Mouse (Mus musculus): ENCODE results near the gene Otop2. TPM values are rescaled to one million over a fixed set of nuclear protein-coding genes. Genes with fewer than 3 reads are reported as not detected.

Gene Otop2
- polyA plus RNA-seq (2012; ENCODE audit: insufficient read depth, insufficient read length, missing spikeins), result not detected in 2 replicates

DNA sequence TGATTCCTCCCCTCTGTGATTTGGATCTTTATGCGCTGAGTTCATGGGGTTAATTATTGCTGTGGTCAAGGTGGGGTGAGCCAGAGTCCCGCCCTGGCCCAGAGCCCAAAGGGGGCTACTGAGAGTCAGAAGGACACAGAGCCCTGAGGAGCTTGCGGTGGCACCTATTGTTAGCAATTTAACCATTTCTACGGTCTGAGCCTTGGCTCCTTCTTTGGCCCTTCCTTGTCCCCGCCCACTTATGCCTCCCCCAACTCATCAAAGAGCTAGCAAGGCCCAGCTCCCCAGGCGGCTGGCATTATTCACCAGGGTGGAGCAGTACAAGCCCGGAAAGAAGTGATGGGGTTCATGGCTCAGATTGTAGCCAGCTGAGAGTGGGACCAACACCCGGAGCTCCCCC is at the start of gene Otop2:
Gene Otop2 (plus strand): TSS at position 301 of the 400 bp plus-strand sequence.
- Histone ChIP-seq H3K27ac (ENCODE audit: insufficient read depth, low read depth, low read length) (no peak within 1 kb of the TSS), H3K4me1 (ENCODE audit: control insufficient read depth, insufficient read depth, low read length) (no peaks in the 10 kb centered on the region), H3K4me3 (ENCODE audit: insufficient read depth, low read length) (no peak within 1 kb of the TSS)
- TF ChIP-seq POLR2A (IDR thresholded peaks at IDR 0.05; ENCODE audit: borderline replicate concordance, low read depth, low read length) (no peak), CTCF (IDR thresholded peaks at IDR 0.05; ENCODE audit: low read depth, low read length) (no peak)

DNA sequence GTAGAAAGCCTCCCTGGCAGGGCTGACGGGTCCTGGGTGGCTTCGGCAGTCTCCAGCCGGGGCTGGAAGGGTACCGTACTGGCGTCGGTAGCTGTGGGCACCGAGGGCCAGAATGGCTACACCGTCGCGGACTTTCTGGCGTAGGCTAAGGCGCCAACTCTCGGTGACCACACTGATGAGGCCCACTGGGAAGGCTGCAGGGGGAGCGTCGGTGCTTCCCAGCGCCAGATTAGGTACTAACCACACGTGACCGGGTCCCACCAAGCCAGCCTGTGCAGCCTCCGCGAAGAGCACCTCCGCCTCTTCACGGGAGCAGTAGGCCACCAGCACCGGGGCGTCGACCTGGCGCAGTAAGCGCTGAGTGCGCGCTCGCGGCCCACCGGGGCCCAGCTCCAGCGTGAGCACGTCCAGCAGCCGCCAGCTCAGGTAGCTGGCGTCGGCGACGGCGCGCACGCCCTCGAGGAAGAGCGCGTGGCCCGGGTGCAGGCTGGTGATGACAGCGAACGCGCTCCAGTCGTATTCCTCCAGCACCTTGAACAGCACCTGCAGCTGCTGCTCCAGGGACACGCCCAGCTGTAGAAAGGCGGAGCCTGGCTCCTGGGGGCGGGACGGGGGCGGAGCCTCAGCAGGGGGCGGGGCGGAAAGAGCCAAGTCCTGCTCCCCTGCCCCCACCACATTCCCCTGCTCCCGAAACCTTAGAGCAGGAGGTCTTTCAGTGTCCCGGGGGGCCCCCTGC is 49.0 kb upstream of the Otop2 start:
- Histone ChIP-seq H3K4me3 (ENCODE audit: insufficient read depth, low read length) (no peak overlapping the region), H3K27ac (ENCODE audit: insufficient read depth, low read depth, low read length) (no peak overlapping the region)

DNA sequence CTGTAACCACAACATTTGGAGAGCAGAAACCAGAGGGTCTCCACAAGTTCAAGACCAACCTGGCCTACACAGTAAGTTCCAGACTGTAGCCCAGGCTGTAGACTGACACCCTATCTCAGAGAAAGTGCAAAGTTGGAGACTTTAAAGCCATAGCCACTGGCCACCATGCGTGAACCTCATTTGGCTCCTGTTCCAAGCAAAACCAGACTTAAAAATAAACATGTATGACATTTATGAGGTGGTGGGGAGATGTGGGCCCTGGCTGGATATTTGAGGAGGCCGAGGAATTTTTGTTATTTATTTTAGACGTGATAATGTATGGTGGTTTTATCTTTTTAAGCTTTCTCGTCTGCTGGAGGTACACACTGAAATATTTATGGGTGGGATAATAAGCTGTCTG is 47.8 kb upstream of the Otop2 start:
- Histone ChIP-seq H3K4me3 (ENCODE audit: insufficient read depth, low read length) (no peak overlapping the region), H3K4me1 (ENCODE audit: control insufficient read depth, insufficient read depth, low read length) (no peaks in the 10 kb centered on the region), H3K27ac (ENCODE audit: insufficient read depth, low read depth, low read length) (no peak overlapping the region)
- TF ChIP-seq POLR2A (IDR thresholded peaks at IDR 0.05; ENCODE audit: borderline replicate concordance, low read depth, low read length) (no peak), CTCF (IDR thresholded peaks at IDR 0.05; ENCODE audit: low read depth, low read length) (no peak)

More for the DNA sequence above, 49.0 kb upstream of the Otop2 start:
- no peaks in the 10 kb centered on the region for H3K4me1 ChIP-seq (ENCODE audit: control insufficient read depth, insufficient read depth, low read length)
- TF ChIP-seq POLR2A (IDR thresholded peaks at IDR 0.05; ENCODE audit: borderline replicate concordance, low read depth, low read length) (no peak), CTCF (IDR thresholded peaks at IDR 0.05; ENCODE audit: low read depth, low read length) (no peak)

DNA sequence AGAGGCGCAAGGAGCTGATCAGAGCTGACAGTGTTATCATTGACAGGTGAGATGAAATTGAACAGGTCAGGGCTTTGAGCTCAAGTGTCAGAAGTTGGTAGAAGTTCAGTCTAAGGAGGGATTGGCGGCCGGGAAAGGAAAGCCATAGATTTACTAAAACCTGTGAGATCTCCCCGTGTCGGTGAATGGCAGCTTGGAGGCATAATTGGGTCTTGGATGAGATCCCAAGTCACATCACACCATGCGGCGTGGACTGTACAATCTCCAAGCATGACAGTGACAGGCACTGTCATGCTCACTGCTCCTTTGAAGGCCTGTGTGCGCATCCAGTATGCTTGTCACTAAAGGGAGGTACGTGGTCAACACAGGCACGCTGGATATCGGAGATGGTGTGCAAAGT is 44.0 kb upstream of the Otop2 start:
- Histone ChIP-seq H3K27ac (ENCODE audit: insufficient read depth, low read depth, low read length) (no peak overlapping the region), H3K4me3 (ENCODE audit: insufficient read depth, low read length) (no peak overlapping the region), H3K4me1 (ENCODE audit: control insufficient read depth, insufficient read depth, low read length) (no peaks in the 10 kb centered on the region)
- no peak for TF ChIP-seq POLR2A (IDR thresholded peaks at IDR 0.05; ENCODE audit: borderline replicate concordance, low read depth, low read length)
- no peak for TF ChIP-seq CTCF (IDR thresholded peaks at IDR 0.05; ENCODE audit: low read depth, low read length)

DNA sequence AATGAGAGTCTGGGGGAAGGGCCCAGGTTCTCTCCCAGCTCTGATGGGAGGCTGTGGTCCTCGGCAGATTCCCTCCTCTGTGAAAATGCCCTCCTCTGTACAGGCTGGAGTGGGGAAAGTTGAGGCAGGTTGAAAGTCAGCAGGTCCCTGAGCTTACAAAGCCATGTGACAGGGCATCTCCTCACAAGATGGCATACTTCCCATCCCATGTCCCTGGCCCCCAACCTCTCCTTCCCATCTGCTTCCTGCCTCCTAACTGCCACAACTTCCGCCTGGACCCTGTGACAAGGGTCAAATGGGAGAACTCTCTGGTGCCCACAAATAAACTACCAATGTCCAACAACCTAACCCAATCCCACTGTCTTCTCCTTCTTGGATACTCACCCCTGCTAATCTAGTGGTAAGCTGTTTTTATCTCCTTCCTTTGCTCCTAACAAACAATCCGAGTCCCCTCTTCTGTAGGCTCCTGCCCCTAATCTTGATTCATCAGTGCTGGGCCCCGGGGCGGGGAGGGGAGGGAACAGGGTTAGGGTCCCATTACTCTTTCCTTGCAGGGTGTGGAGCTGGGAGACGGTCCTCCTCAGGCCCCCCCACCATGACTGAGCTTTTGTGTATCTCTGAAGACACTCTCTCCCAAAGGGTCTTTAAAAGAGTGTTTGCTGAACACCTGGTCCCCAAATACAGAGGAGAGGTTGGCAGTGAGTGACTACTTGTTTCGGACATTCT is 42.7 kb upstream of the Otop2 start:
- no peak overlapping the region for H3K4me3 ChIP-seq (ENCODE audit: insufficient read depth, low read length)
- TF ChIP-seq CTCF (IDR thresholded peaks at IDR 0.05; ENCODE audit: low read depth, low read length) (no peak), POLR2A (IDR thresholded peaks at IDR 0.05; ENCODE audit: borderline replicate concordance, low read depth, low read length) (no peak)
- no peak overlapping the region for H3K27ac ChIP-seq (ENCODE audit: insufficient read depth, low read depth, low read length)
- H3K4me1 ChIP-seq (ENCODE audit: control insufficient read depth, insufficient read depth, low read length), result no peaks in the 10 kb centered on the region

DNA sequence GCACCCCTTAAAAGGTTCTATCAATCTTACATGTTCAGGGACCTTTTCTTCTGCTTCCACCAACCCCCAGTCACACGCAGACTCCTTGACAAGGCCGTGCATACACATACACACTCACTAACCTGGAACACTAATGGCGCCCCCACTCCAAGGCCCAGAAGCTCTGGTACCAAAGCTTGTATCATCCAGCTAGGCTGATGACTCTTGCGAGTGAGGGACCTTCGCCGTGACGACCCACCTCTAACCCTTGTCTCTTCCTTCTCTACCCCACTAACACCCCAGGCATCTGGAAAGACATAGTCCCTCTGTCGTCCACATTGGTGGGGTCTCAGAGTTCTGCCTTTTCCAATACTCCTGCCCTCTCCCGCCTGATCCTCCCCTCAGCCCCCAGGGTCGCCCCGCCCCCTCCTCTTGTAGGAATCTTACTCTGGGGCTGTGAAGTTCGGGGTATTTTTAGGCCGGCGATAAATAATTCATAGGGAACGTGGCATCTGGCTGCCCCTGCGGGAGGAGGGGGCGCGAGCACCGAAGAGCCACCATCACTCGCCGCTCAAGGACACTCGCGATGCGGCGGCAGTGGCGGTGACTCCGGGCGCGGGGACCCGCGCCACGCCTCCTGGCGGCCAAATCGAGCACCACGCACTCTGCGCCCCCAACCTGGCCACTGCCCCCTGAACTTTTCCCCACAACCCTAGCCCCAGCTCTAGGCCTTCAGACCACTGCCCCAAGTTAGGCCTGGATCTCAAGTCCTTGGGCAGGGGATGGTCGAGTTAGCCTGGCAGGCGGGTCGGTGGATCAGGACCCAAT is 41.9 kb upstream of the Otop2 start:
- no peak for TF ChIP-seq POLR2A (IDR thresholded peaks at IDR 0.05; ENCODE audit: borderline replicate concordance, low read depth, low read length)
- TF ChIP-seq CTCF (IDR thresholded peaks at IDR 0.05; ENCODE audit: low read depth, low read length), result peak; percentile 51
- no peak overlapping the region for H3K27ac ChIP-seq (ENCODE audit: insufficient read depth, low read depth, low read length)
- H3K4me1 ChIP-seq (ENCODE audit: control insufficient read depth, insufficient read depth, low read length), result no peaks in the 10 kb centered on the region
- no peak overlapping the region for H3K4me3 ChIP-seq (ENCODE audit: insufficient read depth, low read length)

DNA sequence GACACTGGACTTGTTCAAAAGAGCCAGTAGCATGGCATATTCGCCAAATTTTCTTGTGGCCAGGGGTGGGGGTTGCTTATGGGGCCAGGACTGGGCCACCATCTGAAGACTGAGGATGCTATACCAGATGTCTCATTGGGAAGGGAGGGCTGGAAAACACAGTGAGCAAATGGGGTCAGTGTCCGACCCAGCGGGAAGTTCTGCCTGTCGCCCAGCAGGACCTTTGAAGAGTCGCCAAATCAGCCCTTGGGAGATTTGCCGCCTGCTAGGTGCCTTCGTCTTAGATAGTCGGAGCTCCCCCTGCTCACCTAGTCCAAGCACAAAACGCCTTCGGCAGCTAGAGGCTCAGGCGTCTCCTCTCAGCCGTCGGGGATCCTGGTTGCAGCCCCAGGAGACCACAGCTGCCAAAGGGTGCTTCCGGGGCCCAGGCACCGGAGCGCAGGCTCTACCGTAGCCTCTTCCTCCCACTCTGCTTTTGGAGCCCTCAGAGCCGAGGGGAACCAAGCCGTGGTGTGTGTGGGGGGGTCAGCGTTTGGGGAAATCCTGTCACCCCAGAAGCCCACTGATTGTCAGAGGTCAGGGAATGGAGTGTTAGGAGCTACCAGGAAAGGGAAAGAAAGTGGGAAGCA is 41.1 kb upstream of the Otop2 start:
- TF ChIP-seq POLR2A (IDR thresholded peaks at IDR 0.05; ENCODE audit: borderline replicate concordance, low read depth, low read length) (no peak), CTCF (IDR thresholded peaks at IDR 0.05; ENCODE audit: low read depth, low read length) (no peak)

DNA sequence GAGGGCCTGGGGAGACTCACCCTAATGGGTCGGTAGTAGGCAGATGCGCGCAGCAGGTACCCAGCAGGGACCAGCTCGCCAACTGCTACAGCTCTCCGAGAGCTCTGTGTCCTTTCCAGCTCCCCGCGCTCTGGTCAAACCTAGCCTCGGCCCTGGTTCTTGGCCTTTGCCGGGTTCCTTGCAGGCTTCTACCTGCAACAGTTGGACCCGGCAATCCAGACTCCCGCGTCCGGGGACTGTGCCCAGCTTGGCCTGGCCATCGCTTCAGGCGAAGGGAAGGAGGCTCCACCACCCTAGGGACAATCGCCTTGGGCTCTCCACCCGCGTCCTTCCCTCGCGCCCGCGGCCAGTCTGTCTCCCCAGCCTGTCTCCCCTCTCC is 40.6 kb upstream of the Otop2 start:
- H3K4me3 ChIP-seq (ENCODE audit: insufficient read depth, low read length), result no peak overlapping the region
- TF ChIP-seq CTCF (IDR thresholded peaks at IDR 0.05; ENCODE audit: low read depth, low read length) (no peak), POLR2A (IDR thresholded peaks at IDR 0.05; ENCODE audit: borderline replicate concordance, low read depth, low read length) (no peak)
- H3K4me1 ChIP-seq (ENCODE audit: control insufficient read depth, insufficient read depth, low read length), result no peaks in the 10 kb centered on the region
- no peak overlapping the region for H3K27ac ChIP-seq (ENCODE audit: insufficient read depth, low read depth, low read length)

More for the DNA sequence above, 41.1 kb upstream of the Otop2 start:
- Histone ChIP-seq H3K4me3 (ENCODE audit: insufficient read depth, low read length) (no peak overlapping the region; the same call in 1 of the 2 replicates), H3K27ac (ENCODE audit: insufficient read depth, low read depth, low read length) (no peak overlapping the region), H3K4me1 (ENCODE audit: control insufficient read depth, insufficient read depth, low read length) (no peaks in the 10 kb centered on the region)

Measured in bone marrow macrophage, adult 2 months (primary cell).